Mouse (Mus musculus) thymus, adult 2 months (tissue): ENCODE data around the gene Palb2. TPM values are rescaled to one million over a fixed set of nuclear protein-coding genes. Genes with fewer than 3 reads are reported as not detected.

Experiments
- DNase-seq: peaks from one replicate; pipeline ENCODE4 v3.0.0; 2021
- H3K27ac ChIP-seq: fragments of 200-500 bp; 2 replicates; pipeline ENCODE4 v1.5.1; 2012; ENCODE audit warnings: low read length, control low read depth; ENCODE audit not compliant: control insufficient read depth, insufficient read depth
- H3K27me3 ChIP-seq: fragments of 200-500 bp; 2 replicates; pipeline ENCODE4 v1.6.1; 2012; ENCODE audit warnings: mild to moderate bottlenecking, low read length, moderate library complexity, mixed read lengths; ENCODE audit not compliant: control insufficient read depth, insufficient read depth
- H3K36me3 ChIP-seq: fragments of 200-500 bp; 2 replicates; pipeline ENCODE4 v1.6.1; 2012; ENCODE audit warnings: mild to moderate bottlenecking, low read length, moderate library complexity; ENCODE audit not compliant: control insufficient read depth, insufficient read depth
- H3K4me1 ChIP-seq: fragments of 200-500 bp; replicated peaks from 2 replicates; pipeline ENCODE4 v1.6.1; 2012; ENCODE audit warnings: low read length; ENCODE audit not compliant: control insufficient read depth, insufficient read depth
- H3K4me3 ChIP-seq: fragments of 200-500 bp; 2 replicates; pipeline ENCODE4 v1.5.1; 2012; ENCODE audit warnings: mild to moderate bottlenecking, low read length, control low read depth, moderate library complexity; ENCODE audit not compliant: control insufficient read depth, insufficient read depth
- CTCF ChIP-seq: fragments of 200-500 bp; IDR thresholded peaks from 2 replicates; pipeline ENCODE4 v1.5.1; 2012; ENCODE audit warnings: mild to moderate bottlenecking, control low read depth, low read length, moderate library complexity, borderline replicate concordance; ENCODE audit not compliant: control insufficient read depth, poor library complexity, insufficient read depth; ENCODE audit errors: extremely low read depth
- POLR2A ChIP-seq: fragments of 200-500 bp; IDR thresholded peaks from 2 replicates; pipeline ENCODE4 v1.6.1; 2012; ENCODE audit warnings: mild to moderate bottlenecking, low read length, control low read depth, moderate library complexity; ENCODE audit not compliant: control insufficient read depth, poor library complexity, insufficient read depth; ENCODE audit errors: extremely low read depth
- WGBS: fragments of 180-500 bp; shearing (Covaris S2); methylation state at CpG from one replicate; pipeline ENCODE4 v1.1.7; 2018; 5-methylcytosine and 5-hydroxymethylcytosine counted together
- polyA plus RNA-seq: library from polyadenylated mRNA; depleted of rRNA; stranded (reverse); fragments of >200 nt; gene quantifications from 2 replicates; pipeline ENCODE4 v1.2.3, GENCODE M21; 2012; rRNA removed

The Palb2 gene
- polyA plus RNA-seq = 5.9 and 6.1 TPM in 2 replicates

GRCm38 (mm10) chr7:122132497-122133337, at the start of gene Palb2, which contains the start of gene Dctn5:
Gene Palb2, minus strand, starts transcription at chr7:122132985.
Gene Dctn5, plus strand, starts transcription at chr7:122133041.
- DNase-seq = peak; percentile 100
- no peak within 1 kb of the TSS for H3K27ac ChIP-seq
- H3K4me1 ChIP-seq = peaks cover 2% of the 10 kb centered on the region; the same call in 1 of the 2 replicates
- H3K27me3 ChIP-seq = no peaks in the 10 kb centered on the region
- under 1% methylated on average over 54 of the region's 54 CpGs for WGBS
- 0 out of 2 replicates have a peak, but pooled peaks have one; percentile 42 for TF ChIP-seq CTCF
- TF ChIP-seq POLR2A = peak; percentile 82
- peak within 1 kb of the TSS; percentile 72 for H3K4me3 ChIP-seq
- peaks cover 19% of the 10 kb centered on the region for H3K36me3 ChIP-seq

- H3K4me3 ChIP-seq = no peak overlapping the region
- TF ChIP-seq CTCF (no peak), POLR2A (no peak)
- H3K4me1 ChIP-seq = no peaks in the 10 kb centered on the region
- no peak overlapping the region for H3K27ac ChIP-seq
- WGBS = 91% methylated on average over 7 of the region's 7 CpGs
- no peaks in the 10 kb centered on the region for H3K27me3 ChIP-seq
- no peak for DNase-seq
- no peaks in the 10 kb centered on the region for H3K36me3 ChIP-seq
Observed at GRCm38 (mm10) chr7:122180720-122181119, 47.9 kb upstream of the Palb2 start.

- Histone ChIP-seq H3K27ac (no peak overlapping the region), H3K4me1 (no peaks in the 10 kb centered on the region), H3K27me3 (no peaks in the 10 kb centered on the region), H3K36me3 (peaks cover 30% of the 10 kb centered on the region), H3K4me3 (no peak overlapping the region)
- no peak for DNase-seq
- WGBS = 64% methylated on average over 10 of the region's 10 CpGs
- TF ChIP-seq POLR2A = no peak
- TF ChIP-seq CTCF = no peak
Observed at GRCm38 (mm10) chr7:122171613-122172012, 38.8 kb upstream of the Palb2 start.

- Histone ChIP-seq H3K36me3 (peaks cover 36% of the 10 kb centered on the region), H3K27me3 (no peaks in the 10 kb centered on the region), H3K4me3 (no peak overlapping the region), H3K27ac (no peak overlapping the region), H3K4me1 (no peaks in the 10 kb centered on the region)
- 97% methylated on average over 6 of the region's 6 CpGs for WGBS
- no peak for TF ChIP-seq CTCF
- TF ChIP-seq POLR2A = no peak
- no peak for DNase-seq
Observed at GRCm38 (mm10) chr7:122170705-122171104, 37.9 kb upstream of the Palb2 start.

GRCm38 (mm10) chr7:122167203-122167602, 34.4 kb upstream of the Palb2 start:
- no peak for DNase-seq
- no peaks in the 10 kb centered on the region for H3K4me1 ChIP-seq
- peaks cover 48% of the 10 kb centered on the region for H3K36me3 ChIP-seq

GRCm38 (mm10) chr7:122163766-122164165, 31.0 kb upstream of the Palb2 start:
- TF ChIP-seq POLR2A (no peak), CTCF (no peak)
- Histone ChIP-seq H3K4me3 (no peak overlapping the region), H3K4me1 (peaks cover 20% of the 10 kb centered on the region), H3K27ac (no peak overlapping the region), H3K27me3 (no peaks in the 10 kb centered on the region), H3K36me3 (peaks cover 34% of the 10 kb centered on the region)
- WGBS = 97% methylated on average over 8 of the region's 8 CpGs
- no peak for DNase-seq

More at GRCm38 (mm10) chr7:122167203-122167602, 34.4 kb upstream of the Palb2 start:
- 96% methylated on average over 7 of the region's 7 CpGs for WGBS
- no peaks in the 10 kb centered on the region for H3K27me3 ChIP-seq
- H3K27ac ChIP-seq = no peak overlapping the region
- no peak overlapping the region for H3K4me3 ChIP-seq
- no peak for TF ChIP-seq CTCF
- TF ChIP-seq POLR2A = no peak

- Histone ChIP-seq H3K4me1 (peaks cover 31% of the 10 kb centered on the region), H3K4me3 (peak overlapping the region; percentile 81), H3K27me3 (no peaks in the 10 kb centered on the region), H3K27ac (peak overlapping the region; percentile 3; the same call in 1 of the 2 replicates), H3K36me3 (peaks cover 7% of the 10 kb centered on the region)
- TF ChIP-seq CTCF (no peak), POLR2A (no peak)
- DNase-seq = peak; percentile 15
- 2% methylated on average over 12 of the region's 12 CpGs for WGBS
Observed at GRCm38 (mm10) chr7:122160037-122160436, 27.3 kb upstream of the Palb2 start.
